Mouse (Mus musculus): ENCODE results near the gene Ptx4.

Ptx4 gene

DNA sequence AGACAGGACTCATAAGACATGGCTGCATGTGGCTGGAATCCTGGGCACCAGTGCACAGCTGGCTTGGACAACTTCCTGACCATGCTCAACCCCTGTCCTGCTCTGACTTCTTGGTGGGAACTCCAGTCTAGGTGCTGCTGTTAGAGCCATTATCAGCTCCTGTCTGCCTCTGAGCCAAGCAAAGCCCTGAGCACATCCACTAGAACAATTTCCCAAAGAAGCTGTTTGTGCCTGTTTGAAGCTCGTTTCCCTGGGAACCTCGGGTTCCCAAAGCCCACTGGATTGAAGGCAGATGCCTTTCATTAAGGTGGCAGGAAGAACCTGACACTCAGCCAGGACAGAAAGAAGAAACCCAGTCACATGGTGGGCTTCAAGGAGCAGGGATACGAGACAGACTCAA is at the start of gene Ptx4:
Gene Ptx4 (plus strand): TSS at position 355 of the 400 bp plus-strand sequence.
- no peak for DNase-seq (ENCODE audit: extremely low spot score)

DNA sequence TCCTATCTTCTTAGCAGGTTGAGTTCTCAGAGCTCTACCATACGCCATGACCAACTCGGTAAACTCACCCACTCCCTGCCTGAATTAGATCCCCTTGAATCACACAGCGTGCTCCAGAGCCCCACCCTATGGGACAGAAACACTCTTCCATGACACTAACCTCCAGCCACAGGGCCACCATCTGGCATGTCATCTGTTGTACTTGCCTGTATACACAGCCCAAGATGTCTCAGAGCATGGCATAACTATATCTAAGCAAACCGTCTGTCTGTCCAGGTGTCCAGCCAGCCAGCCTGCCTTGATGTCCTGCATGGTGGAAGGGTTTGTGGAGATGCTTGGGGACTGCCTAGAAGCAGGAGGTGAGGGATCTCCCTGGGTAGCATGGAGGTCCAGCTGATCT is 43.7 kb upstream of the Ptx4 start:
- DNase-seq (ENCODE audit: extremely low spot score) = no peak

DNA sequence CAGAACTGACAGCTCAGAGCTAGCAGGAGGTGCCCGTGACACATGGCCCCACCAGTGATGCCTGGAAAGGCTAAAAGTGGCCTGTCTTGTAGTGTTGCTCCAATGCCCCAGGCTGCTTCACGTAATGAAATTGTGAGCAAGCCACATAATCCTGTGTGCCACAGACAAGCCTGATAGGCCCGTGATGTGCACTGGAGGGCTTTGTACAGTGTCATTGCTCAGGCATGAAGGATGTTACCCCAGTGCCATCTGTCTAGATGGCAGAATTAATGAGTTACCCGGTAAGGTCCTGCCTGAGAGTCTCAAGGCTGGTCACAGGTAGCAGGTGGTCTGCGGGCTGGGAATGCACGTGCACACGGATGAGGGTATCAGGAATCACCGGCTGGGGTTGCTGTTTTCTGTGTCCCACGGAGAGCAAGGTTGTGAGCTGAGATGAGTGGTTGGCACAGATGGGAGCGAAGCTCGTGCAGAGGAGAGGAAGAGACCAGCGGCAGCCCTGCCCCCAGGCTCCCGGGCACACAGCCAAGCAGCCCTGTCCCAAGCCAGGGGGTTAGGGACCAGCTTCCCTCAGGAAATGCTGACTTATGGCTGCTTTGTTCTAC is 42.7 kb upstream of the Ptx4 start:
- no peak for DNase-seq (ENCODE audit: extremely low spot score)

DNA sequence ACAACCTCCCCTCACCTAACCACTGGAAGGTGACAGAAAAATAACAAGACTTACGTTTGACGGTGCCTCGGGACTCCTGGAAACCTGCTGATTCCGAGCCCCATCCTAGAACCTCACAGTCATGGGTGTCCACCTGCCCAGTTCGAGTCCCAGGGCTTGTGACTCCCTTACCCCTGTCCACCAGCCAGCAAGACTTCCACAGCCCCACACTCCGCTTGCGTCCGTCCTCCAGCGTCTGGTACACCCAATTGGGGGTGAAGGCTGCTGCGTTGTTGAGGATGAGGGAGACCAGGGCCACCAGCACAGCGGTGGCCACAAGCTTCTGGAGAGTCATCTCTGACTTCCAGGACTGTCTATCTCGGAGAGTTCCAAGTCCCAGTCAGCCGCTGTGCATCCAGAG is 40.4 kb upstream of the Ptx4 start:
- no peak for DNase-seq (ENCODE audit: extremely low spot score)

DNA sequence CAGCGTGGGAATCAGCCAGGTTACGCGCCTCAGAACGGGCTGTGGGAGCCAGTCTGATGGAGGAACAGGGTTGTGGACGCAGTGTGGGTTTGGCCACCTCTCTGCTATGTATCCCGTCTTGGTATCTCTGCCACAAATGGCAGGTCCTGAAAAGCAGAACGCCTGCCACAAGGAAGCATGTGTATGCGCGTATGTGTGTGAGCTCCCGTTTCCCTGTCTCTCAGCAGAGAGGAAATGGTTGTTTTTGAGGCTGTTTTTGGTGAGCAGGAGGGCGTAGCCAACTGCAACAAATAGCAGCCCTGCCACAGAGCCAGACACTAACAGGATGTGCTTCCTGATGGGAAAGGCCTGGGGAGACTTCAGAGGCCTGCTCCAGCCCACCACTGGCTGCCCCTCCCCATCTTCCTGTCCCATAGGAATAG is 39.6 kb upstream of the Ptx4 start:
- no peak for DNase-seq (ENCODE audit: extremely low spot score)

DNA sequence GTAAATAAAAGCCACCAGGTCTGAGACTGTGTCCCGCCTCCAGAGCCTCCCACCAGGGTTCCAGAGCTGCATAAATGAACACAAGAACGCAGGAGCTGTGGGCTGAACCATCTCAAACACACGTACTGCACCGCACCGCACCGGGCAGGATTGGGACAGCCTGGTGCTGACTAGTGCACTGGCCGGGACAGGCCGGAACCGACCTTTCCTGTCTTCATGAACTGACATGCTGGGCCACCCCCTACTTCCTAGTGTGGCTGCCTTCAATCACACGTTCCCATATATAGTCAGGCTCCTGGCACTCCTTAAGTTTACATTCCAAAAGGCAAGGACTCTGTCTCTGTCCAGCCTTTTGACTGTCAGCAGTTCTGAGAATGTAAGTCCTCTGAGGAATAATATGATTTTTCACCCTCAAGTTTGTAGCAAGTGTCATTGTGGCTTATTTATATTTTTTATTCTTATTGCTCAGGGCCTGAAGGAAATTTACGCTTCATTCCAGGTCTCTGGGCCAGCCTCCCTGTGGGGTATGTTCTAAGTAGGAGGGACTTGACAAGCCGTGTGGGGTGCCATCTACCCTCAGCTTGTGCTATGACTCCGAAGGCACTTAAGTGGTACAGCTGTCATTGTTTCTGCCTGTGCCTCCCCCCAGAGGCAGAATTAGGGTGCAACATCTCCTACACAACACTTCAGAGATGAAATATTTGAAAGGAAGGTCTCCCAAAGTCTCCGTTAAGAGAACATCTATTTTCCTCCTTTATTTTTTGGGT is 38.3 kb upstream of the Ptx4 start:
- no peak for DNase-seq (ENCODE audit: extremely low spot score)

DNA sequence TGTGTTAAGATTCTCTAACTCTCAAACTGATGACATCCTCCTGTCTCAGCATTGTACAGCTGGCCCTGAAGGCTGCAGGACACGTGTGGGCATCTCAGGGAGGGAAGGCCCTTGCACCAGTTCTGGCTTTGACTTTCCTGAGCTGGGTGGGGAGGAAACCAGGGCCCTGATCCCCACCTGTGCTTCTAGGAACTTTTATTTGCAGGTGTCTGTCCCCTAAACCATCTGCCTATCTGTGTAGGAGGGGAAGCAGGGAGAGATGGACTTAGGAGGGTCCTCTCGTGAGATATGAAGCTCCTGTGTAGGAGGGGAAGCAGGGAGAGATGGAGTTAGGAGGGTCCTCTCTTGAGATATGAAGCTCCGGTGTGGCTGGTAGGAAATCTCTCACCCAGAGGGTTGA is 37.7 kb upstream of the Ptx4 start:
- DNase-seq (ENCODE audit: extremely low spot score) = no peak

DNA sequence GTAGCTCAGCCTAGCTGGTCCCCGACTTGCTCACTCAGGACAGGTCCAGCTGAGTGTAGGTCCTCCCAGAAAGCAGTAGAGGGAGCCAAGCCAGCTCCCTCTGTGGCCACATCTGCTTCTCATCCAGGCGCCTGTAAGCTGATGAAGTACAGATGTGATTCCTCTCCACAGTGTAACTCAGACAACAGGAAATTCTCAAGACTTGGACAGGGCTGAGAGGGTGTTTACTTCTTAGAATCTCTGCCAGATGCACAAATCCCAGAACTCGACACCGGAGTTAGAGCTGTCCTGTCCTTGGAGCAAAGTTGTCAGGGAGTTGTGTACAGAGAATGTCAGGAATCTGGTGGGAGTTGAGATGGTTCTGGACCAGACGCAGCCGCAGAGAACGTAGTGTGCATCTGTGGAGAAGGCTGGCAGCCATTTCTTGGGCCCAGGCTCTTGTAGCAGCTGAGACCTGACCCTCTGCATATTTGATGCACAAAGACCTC is 37.1 kb upstream of the Ptx4 start, which contains the start of gene Tmem204:
Gene Tmem204 (minus strand): TSS at position 148 of the 488 bp plus-strand sequence.
- DNase-seq (ENCODE audit: extremely low spot score) = peak; percentile 68

DNA sequence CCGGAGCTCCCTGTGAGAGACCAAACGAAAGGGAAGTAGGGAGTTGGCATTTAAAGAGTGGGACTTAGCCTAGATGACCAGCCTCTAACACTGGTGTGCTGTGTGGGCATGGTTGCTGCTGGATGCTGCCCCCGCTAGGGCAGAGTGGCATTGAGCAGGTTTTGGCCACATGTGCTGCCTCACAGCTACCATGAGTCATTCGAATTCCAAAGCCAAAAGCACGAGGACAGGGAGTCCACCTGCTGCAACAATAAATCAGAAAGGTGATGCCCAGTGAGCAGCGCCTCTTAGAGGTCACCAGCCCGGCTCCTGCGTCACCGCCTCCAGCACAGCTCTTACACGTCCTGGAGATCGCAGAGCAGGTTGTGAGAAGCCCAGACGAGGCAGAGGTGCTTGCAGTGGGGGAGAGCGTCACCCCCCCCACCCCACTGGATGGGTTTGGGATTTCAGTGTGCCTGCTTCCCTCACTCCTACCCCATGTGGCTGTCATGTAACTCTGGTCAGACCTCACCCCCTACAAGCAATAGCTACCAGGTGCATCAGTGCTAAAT is 35.6 kb upstream of the Ptx4 start:
- no peak for DNase-seq (ENCODE audit: extremely low spot score)

DNA sequence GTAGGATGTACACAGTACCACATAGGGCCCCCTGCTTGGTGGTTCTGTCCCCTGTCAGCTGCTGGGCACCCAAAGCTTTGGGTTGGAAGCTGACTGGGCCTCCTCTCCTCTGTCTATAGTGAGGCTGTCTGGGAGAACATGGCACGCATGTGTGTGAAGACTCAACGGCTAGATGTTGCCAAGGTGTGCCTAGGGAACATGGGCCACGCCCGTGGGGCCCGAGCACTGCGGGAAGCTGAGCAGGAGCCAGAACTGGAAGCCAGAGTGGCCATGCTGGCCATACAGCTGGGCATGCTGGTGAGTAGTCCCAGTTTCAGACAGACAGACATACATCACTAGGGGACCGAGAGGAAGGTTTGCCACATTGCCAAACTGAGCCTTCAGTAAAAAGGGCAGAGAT is 33.8 kb upstream of the Ptx4 start:
- no peak for DNase-seq (ENCODE audit: extremely low spot score)

DNA sequence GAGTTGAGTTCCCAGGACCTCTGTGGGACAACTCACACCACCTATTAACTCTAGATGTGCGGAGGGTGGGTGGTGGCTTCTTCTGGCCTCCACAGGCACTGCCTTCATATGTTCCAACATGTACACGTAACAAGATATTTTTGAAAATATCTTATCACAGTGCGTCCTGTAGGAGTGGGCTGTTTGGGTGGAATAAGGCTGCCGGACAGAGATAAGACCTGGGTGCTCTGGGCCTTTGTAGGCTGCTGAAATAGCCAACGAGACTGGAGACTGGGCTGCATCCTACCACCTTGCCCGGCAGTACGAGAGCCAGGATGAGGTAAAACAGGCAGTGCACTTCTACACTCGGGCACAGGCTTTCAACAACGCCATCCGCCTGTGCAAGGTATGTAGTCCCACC is 31.4 kb upstream of the Ptx4 start:
- DNase-seq (ENCODE audit: extremely low spot score) = no peak

DNA sequence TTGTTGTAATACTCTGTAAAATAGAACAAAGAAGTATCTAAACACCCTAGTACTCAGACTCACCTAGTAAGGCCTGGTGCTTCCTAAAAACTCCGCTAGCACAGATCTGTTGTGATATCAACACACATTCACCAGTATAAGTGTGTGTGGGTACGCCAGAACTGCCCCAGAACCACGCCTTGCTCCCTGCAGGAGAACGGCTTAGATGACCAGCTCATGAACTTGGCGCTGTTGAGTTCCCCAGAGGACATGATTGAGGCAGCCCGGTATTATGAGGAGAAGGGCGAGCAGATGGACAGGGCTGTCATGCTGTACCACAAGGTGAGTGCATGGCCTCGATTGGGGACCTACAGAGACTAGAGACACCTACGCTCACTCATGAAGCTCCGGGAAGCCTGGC is 30.1 kb upstream of the Ptx4 start:
- DNase-seq (ENCODE audit: extremely low spot score) = no peak

DNA sequence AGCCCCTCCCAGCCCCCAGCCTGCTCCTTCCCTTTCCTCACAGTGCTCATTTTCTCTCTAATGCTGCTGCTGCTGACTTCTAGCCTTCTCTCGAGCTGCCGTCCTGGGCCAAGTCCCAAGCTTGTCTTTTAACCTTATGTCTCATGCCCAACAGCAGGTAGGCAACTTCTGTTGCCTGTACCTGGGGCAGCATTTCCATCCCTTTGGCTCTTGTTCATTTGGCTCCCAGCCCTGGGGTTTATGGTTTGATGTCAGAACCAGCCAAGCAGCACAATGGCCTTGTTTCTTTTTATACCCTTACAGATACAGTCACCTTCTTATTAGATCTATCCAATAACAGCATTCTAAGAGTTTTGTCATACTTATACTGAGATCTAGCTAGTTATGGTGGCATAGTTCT is 24.3 kb upstream of the Ptx4 start:
- DNase-seq (ENCODE audit: extremely low spot score) = no peak

DNA sequence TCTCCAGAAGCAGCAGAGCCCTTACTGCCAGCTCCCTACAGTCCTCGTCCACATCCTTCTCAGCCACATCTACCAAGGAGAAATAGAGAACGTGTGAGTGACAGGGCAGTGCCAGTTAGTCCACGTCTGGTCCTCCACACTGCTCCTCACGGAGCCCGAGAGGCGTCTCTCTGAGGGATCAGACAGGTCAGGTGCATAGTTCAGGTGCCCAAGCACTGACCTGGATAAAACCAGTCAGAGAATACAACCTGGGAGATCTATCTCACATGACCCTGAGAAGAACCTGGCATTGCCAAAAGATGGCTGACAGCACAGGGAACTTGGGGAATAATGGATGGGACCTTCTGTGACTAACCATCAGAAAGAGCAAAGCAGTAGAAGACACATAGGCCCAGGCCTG is 20.5 kb upstream of the Ptx4 start:
- no peak for DNase-seq (ENCODE audit: extremely low spot score)

DNA sequence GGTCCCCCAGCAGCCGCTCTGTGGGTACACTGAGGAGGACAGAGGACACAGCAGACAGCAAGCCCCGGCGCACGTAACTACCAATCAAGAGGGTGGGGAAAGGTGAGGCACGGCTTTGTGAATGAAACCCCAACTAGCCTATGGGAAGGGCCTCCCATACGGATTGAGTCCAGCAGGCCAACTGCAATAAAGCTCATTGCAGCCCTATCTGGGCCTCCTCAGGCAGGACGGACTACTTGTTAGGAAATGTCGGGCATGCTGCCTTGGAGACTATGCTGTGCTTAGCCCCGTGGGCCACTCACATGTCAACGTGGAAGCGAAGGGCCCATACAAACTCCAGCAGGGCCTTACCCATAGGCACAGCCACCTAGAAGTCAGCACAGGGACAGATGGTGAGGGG is 19.2 kb upstream of the Ptx4 start:
- DNase-seq (ENCODE audit: extremely low spot score) = no peak

DNA sequence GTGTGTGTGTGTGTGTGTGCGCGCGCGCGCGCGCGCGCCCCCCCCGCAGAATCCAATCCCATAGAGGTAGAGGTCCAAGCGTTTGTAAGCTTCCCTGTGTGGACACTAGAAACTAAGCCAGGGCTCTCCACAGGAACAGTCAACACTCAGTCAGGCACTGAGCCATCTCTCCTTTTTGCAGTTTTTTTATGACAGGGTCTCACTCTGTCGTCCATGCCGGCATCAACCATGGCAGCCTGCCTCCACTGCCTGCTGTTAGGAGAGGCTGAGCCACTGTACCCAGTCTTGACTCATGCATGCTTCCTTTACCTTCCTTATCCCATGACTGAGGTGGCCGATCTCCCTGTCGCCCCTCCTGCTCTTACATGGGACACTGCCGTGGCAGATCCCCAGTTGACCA is 12.8 kb upstream of the Ptx4 start:
- no peak for DNase-seq (ENCODE audit: extremely low spot score)

DNA sequence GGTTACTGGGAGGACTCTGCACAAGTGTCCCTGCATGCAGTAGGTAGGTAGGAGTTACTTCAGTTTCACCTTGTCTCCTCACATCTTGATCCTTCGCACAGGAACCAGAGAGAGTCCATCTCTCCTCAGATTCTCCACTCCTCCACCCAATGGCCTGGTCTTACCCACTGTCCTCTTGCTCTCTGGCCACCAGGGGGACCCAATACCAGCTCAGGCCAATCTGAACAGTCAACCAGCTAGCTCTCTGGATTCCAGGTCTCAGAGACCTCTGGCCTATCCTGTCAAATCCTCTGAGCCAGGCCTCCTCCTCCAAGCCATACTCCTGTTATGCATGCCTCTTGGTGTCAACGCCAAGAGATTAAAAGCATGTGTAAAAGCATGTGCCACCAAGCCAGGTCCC is 11.0 kb upstream of the Ptx4 start:
- peak; percentile 39 for DNase-seq (ENCODE audit: extremely low spot score)

DNA sequence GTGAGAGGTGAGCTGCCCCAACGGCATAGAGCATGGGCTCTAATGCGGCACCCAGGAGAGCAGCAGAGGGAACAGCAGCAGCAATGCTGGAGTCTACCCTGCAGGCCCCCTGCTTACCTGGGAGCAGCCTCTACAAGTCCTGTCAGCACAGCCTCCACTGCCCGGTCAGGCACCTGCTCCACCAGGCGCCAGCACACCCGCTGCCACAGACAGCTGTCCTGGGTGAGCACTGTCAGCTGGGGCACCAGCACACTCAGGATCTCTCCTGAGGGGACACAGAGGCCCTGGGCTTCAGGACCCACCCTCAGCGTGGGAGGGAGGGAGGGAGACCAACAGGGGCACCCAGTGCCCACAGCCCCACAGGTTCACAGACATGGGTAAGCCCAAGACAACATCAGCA is 10.0 kb upstream of the Ptx4 start:
- no peak for DNase-seq (ENCODE audit: extremely low spot score)

DNA sequence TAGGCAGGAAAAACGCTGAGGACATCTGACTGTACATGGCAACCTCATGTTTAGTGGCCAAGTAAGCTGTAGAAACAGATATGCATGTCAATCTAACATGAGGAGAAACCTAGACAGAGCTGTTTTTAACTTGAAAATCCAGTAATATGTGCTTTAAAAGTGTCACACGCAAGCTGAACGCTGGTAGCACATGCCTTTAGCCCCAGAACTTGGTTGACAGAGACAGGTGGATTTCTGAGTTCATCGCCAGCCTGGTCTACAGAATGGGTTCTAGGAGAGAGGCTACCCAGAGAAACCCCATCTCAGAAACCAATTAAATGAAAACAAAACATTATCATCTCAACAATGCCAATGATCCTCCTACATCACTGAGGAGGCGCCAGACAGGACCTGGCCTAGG is 9.3 kb upstream of the Ptx4 start:
- DNase-seq (ENCODE audit: extremely low spot score) = no peak

DNA sequence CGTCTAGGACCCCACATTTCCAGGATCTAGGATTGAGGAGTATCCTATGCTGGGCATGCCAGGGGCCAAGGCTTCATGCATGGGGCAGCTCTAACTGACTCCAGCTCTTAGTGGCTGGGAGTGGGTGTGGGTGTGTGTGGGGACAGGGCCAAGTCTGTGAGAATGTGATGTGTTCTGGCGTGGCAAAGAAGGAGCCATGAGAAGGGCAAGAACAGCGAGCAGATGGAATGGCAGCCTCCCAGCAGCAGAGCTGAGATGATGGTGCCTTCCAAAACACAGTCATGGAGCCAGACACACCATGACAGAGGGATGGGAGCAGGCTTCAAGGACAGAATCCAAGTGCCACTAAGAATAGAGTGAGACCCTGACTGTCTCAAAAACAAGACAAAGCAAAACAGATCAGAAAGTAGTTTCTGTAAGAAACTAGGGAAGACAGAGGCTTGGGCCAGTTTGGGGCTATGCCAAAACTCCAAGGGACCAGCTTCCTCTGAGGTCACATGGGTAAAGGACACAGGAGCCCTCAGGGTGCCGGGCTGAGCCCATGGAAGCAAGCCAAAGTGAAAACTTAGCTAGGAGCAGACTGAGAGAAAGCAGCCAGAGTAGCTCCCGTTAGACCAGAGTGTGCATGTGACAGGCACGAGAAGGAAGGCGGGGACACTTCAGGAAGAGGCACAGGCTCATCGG is 8.7 kb upstream of the Ptx4 start:
- no peak for DNase-seq (ENCODE audit: extremely low spot score)

DNA sequence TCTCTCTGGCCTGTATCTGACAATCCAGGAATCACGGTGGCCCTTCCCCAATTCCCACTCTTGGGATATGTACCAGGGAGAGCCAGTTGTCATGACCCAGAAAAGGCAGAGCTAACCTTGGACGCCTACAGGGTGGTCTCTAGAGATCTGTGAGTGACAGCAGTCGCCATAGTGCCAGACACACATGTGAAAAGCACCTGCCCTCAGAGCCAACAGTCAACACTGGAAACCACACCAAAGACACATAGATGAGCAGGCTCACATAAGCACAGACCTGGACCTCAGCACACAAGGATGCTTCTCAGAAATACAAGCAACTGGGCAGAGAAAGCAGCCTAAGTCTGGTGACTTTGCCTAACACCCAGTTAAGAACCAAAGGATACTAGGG is 8.1 kb upstream of the Ptx4 start:
- DNase-seq (ENCODE audit: extremely low spot score) = no peak

DNA sequence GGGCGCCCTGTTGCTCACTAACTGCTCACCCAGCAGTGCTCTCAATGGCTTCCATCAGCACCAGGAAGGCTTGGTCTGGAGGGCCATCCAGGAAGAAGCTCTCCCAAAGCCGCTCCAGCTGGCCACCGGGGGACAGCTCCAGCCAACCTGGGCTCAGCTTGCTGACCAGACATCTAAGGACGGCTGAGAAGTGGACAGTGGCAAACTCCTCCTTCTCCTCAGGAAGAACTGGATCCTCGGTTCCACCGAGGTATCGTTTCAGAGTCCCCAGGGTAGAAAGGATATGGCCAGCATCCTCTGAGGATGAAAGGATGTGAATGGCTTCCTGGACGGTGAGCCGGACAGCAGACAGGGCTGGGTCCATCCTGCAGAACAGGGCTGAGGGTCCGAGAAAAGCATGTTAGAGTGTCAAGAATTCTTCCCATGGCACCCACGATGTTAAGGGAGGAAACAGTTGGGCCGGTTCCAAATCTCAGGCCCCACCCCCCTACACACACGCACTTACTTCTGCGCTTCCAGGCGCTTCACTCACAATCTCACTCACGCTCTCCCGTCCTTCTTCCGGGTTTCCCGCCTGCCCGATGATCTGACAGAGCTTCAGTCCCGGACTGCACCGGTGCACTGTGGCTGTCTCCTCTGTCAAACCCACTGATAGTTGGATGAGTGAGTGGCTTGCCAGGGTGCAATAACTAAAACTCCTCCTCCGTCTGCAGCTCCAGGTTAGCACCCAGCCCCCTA is 5.5 kb upstream of the Ptx4 start:
- no peak for DNase-seq (ENCODE audit: extremely low spot score)

All from embryo, embryonic 9.5 days (tissue).